Mouse (Mus musculus) ES-E14 (cell line): ENCODE results near the gene Crabp1. TPM values are rescaled to one million over a fixed set of nuclear protein-coding genes. Genes with fewer than 3 reads are reported as not detected.

ENCODE experiments used
- DNase-seq: peaks from one replicate; pipeline ENCODE4 v3.0.0-alpha.2; 2013; ENCODE audit warnings: low read depth, low spot score
- H3K27ac ChIP-seq: 2 replicates; pipeline ENCODE4 v1.5.1; 2012; ENCODE audit warnings: low read depth, mild to moderate bottlenecking, low read length, moderate library complexity, mixed read lengths; ENCODE audit not compliant: poor library complexity, insufficient read depth, severe bottlenecking
- H3K36me3 ChIP-seq: 2 replicates; pipeline ENCODE4 v1.6.1; 2012; ENCODE audit warnings: mild to moderate bottlenecking, low read length, moderate library complexity, mixed read lengths; ENCODE audit not compliant: control insufficient read depth, poor library complexity, insufficient read depth, severe bottlenecking
- H3K4me1 ChIP-seq, 2 experiments: fragments of 150-350 bp in 1 of 2; sonication (generic) in 1 of 2; 2 replicates each; pipeline ENCODE4 v1.6.1; 2012; ENCODE audit warnings: low read length in 2 of 2, mild to moderate bottlenecking in 1 of 2, mixed read lengths in 1 of 2; ENCODE audit not compliant: control insufficient read depth in 2 of 2, insufficient read depth in 2 of 2, poor library complexity in 1 of 2
- H3K4me3 ChIP-seq, 2 experiments: fragments of 150-350 bp in 1 of 2; sonication (generic) in 1 of 2; 2 replicates each; pipeline ENCODE4 v1.5.1; 2012; ENCODE audit warnings: low read length in 2 of 2, low read depth in 1 of 2, mild to moderate bottlenecking in 1 of 2, mixed read lengths in 1 of 2; ENCODE audit not compliant: insufficient read depth in 1 of 2, poor library complexity in 1 of 2, severe bottlenecking in 1 of 2
- H3K9ac ChIP-seq: 2 replicates; pipeline ENCODE4 v1.6.1; 2012; ENCODE audit warnings: low read depth, mild to moderate bottlenecking, low read length, mixed read lengths; ENCODE audit not compliant: poor library complexity, insufficient read depth, severe bottlenecking
- H3K9me3 ChIP-seq: fragments of 150-350 bp; sonication (generic); 2 replicates; pipeline ENCODE4 v1.6.1; 2012; ENCODE audit warnings: low read depth, mild to moderate bottlenecking, low read length; ENCODE audit not compliant: control insufficient read depth, insufficient read depth
- CHD2 ChIP-seq: IDR thresholded peaks from 2 replicates; pipeline ENCODE4 v1.6.1; 2014; ENCODE audit warnings: mild to moderate bottlenecking, low read depth, low read length, inconsistent platforms
- HCFC1 ChIP-seq: IDR thresholded peaks from 2 replicates; pipeline ENCODE4 v1.6.1; 2012; ENCODE audit warnings: low read length, inconsistent platforms, borderline replicate concordance; ENCODE audit not compliant: insufficient read depth
- MAFK ChIP-seq: IDR thresholded peaks from 2 replicates; pipeline ENCODE4 v1.6.1; 2014; ENCODE audit warnings: mild to moderate bottlenecking, low read depth, low read length, inconsistent platforms; ENCODE audit not compliant: insufficient read depth
- ZC3H11A ChIP-seq: IDR thresholded peaks from 2 replicates; pipeline ENCODE4 v1.6.1; 2012; ENCODE audit warnings: low read depth, mild to moderate bottlenecking, inconsistent platforms, low read length, borderline replicate concordance
- ZNF384 ChIP-seq: IDR thresholded peaks from 2 replicates; pipeline ENCODE4 v1.6.1; 2012; ENCODE audit warnings: low read depth, low read length, inconsistent platforms
- in situ Hi-C, 2 experiments: fragments of 600-800 bp; cut with MboI; formaldehyde crosslinking; loops; one replicate each; pipeline ENCODE4 v1.15.1; 2025; ENCODE audit warnings: low sequenced_read_pairs in 2 of 2, inconsistent platforms in 1 of 2; ENCODE audit not compliant: unreplicated experiment in 2 of 2
- total RNA-seq: library from RNA; depleted of rRNA; stranded (reverse); fragments of 300-350 nt; gene quantifications from 2 replicates; pipeline ENCODE4 v1.2.3, GENCODE M21; 2012; rRNA removed

Gene Crabp1
- 16.9 and 22.5 TPM in 2 replicates for total RNA-seq

- Histone ChIP-seq H3K9ac (peak within 1 kb of the TSS; percentile 20), H3K4me1 (peaks cover 0 to 5% of the 10 kb centered on the region in 2 experiments; a peak in 2 of 4 replicates), H3K9me3 (no peaks in the 10 kb centered on the region), H3K27ac (no peak within 1 kb of the TSS), H3K4me3 (peak within 1 kb of the TSS; percentile 65 to 66), H3K36me3 (no peaks in the 10 kb centered on the region)
- in situ Hi-C loops: no loop called here
- DNase-seq: no peak
- TF ChIP-seq MAFK (no peak), HCFC1 (no peak), CHD2 (no peak), ZNF384 (no peak), ZC3H11A (no peak)
Observed at GRCm38 (mm10) chr9:54764561-54765217, at the start of gene Crabp1. Gene Crabp1 (plus strand): TSS chr9:54764748.

- Histone ChIP-seq H3K4me1 (no peaks in the 10 kb centered on the region), H3K36me3 (peaks cover 22% of the 10 kb centered on the region), H3K9me3 (no peaks in the 10 kb centered on the region), H3K4me3 (no peak overlapping the region), H3K27ac (no peak overlapping the region), H3K9ac (no peak overlapping the region)
- TF ChIP-seq HCFC1: no peak
- no peak for TF ChIP-seq ZNF384
- no peak for TF ChIP-seq MAFK
- no peak for TF ChIP-seq ZC3H11A
- TF ChIP-seq CHD2: no peak
- in situ Hi-C loops: no loop called here
- DNase-seq: no peak
Observed at GRCm38 (mm10) chr9:54715776-54716175, 48.8 kb upstream of the Crabp1 start.

DNA sequence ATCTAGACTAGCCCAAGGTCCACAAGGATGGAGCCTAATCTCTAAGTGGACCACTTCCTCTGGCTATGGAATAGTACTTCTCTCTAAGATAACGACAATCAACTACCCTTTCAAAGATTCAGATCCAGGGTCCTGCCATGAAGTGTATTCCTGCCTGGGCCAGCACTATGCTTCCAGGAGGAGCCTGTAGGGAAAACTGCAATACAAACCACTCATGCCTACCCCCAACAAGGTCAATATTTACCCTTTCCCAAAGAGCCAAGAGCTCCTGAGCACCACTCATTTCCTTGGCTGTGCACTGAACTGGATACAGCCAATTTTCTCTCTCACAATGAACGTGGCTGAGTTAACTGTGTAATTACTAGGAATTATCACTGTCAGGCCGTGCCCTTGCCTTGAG is 47.0 kb upstream of the Crabp1 start:
- in situ Hi-C loops: no loop called here
- H3K9me3 ChIP-seq: no peaks in the 10 kb centered on the region
- no peak overlapping the region for H3K9ac ChIP-seq
- no peak for DNase-seq
- no peak overlapping the region for H3K27ac ChIP-seq
- TF ChIP-seq ZNF384 (no peak), CHD2 (no peak), HCFC1 (no peak), MAFK (no peak), ZC3H11A (no peak)
- H3K36me3 ChIP-seq: peaks cover 32% of the 10 kb centered on the region
- H3K4me1 ChIP-seq: no peaks in the 10 kb centered on the region
- H3K4me3 ChIP-seq: no peak overlapping the region

GRCm38 (mm10) chr9:54722156-54722555 is 42.4 kb upstream of the Crabp1 start:
- H3K9me3 ChIP-seq: no peaks in the 10 kb centered on the region
- peaks cover 43% of the 10 kb centered on the region for H3K36me3 ChIP-seq
- H3K9ac ChIP-seq: no peak overlapping the region
- DNase-seq: no peak
- in situ Hi-C loops: no loop called here
- H3K4me3 ChIP-seq: no peak overlapping the region
- TF ChIP-seq CHD2 (no peak), ZNF384 (no peak), ZC3H11A (no peak), HCFC1 (no peak), MAFK (no peak)
- H3K27ac ChIP-seq: no peak overlapping the region
- H3K4me1 ChIP-seq: no peaks in the 10 kb centered on the region
